14 mouse cellular contexts compared by ENCODE assay signal in the genomic region with DNA sequence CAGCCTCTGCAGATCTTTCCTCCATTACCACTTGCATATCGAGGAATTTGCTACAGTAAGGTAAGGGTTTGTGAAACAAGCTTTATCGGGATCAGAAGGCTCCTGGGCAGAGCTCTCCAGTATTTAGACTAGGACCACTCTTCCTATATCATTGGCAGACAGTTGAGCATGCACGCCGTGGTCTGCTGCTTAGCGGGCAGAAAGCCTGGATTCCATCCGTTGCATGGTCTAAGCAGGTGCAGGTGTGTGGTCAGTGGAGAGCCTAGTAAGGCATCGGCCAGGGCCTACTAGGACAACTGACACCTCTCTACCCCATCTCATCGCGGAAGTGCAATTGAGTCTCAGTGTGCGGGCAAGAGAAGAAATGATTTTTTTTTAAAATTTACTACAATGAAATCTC. TPM values are rescaled to one million over a fixed set of nuclear protein-coding genes. Genes with fewer than 3 reads are reported as not detected.
A peak's percentile ranks its signal among the peaks of the same experiment; 100 is the strongest.
DNase-seq lines count a peak whose midpoint lies in the region; ATAC-seq and TF ChIP-seq lines count a peak whose summit lies in the region.
"Had no signal": no experiment of that assay in that cellular context is flagged by ENCODE, and none has a peak within 500 bp of the region (broad histone marks: within the 10 kb centered on the region; RNA-seq: fewer than 3 reads in every experiment).

No protein-coding gene starts in this region.

- no peak for TF ChIP-seq CTCF in kidney, postnatal 0 days (IDR thresholded peaks at IDR 0.05; ENCODE audit: low read depth)
- TF ChIP-seq CTCF in hindbrain, postnatal 0 days (IDR thresholded peaks at IDR 0.05; ENCODE audit: low read depth) = no peak

- H3K4me3 ChIP-seq in kidney, postnatal 0 days (replicated peaks; ENCODE audit: low read depth, low read length) = peak overlapping the region; percentile 13; the same call in 1 of the 2 replicates
- no peak overlapping the region for H3K4me3 ChIP-seq in forebrain, embryonic 11.5 days (ENCODE audit: low read depth, low read length)
- peak overlapping the region; percentile 10; the same call in 1 of the 2 replicates for H3K4me3 ChIP-seq in hindbrain, postnatal 0 days (ENCODE audit: low read length)
- H3K4me3 ChIP-seq in neural tube, embryonic 15.5 days (replicated peaks) = peak overlapping the region; percentile 8; the same call in 1 of the 2 replicates
- H3K4me3 ChIP-seq: lung, embryonic 15.5 days had no signal

- H3K27me3 ChIP-seq in kidney, postnatal 0 days (ENCODE audit: insufficient read depth, low read length) = no peaks in the 10 kb centered on the region
- peaks cover 68% of the 10 kb centered on the region for H3K27me3 ChIP-seq in forebrain, embryonic 11.5 days (ENCODE audit: control insufficient read depth, insufficient read depth, low read length)
- H3K27me3 ChIP-seq in hindbrain, postnatal 0 days (ENCODE audit: insufficient read depth, low read length) = no peaks in the 10 kb centered on the region
- no peaks in the 10 kb centered on the region for H3K27me3 ChIP-seq in neural tube, embryonic 15.5 days (replicated peaks)
- H3K27me3 ChIP-seq: lung, embryonic 15.5 days had no signal

- no peak for ATAC-seq in kidney, postnatal 0 days (replicated peaks; ENCODE audit: low FRiP score, low read depth)
- peak; percentile 40 for ATAC-seq in forebrain, embryonic 11.5 days (replicated peaks; ENCODE audit: low FRiP score)
- peak; percentile 58; the same call in 1 of the 2 replicates for ATAC-seq in hindbrain, postnatal 0 days
- peak; percentile 72 for ATAC-seq in neural tube, embryonic 15.5 days (ENCODE audit: low FRiP score)

- H3K27ac ChIP-seq in kidney, postnatal 0 days = no peak overlapping the region
- no peak overlapping the region for H3K27ac ChIP-seq in forebrain, embryonic 11.5 days (ENCODE audit: low read depth, low read length)
- H3K27ac ChIP-seq in hindbrain, postnatal 0 days = no peak overlapping the region
- H3K27ac ChIP-seq in neural tube, embryonic 15.5 days (replicated peaks) = peak overlapping the region; percentile 77
- H3K27ac ChIP-seq: lung, embryonic 15.5 days had no signal

- no peak for DNase-seq in kidney, postnatal 0 days (ENCODE audit: low spot score)
- DNase-seq in kidney, postnatal 36 days = no peak
- DNase-seq in forebrain, embryonic 11.5 days (ENCODE audit: low spot score) = no peak
- no peak for DNase-seq in hindbrain, postnatal 0 days (ENCODE audit: low spot score)
- no peak for DNase-seq in urinary bladder, postnatal 36 days (ENCODE audit: low spot score in 2 of 2)
- DNase-seq in adrenal gland, adult (ENCODE audit: inconsistent age in 2 of 2, low spot score in 1 of 2) = no peak
- DNase-seq: adrenal gland, postnatal 14 days; cerebellum, adult 9-11 months; layer of hippocampus, postnatal 36 days had no signal

- no peaks in the 10 kb centered on the region for H3K36me3 ChIP-seq in kidney, postnatal 0 days (ENCODE audit: insufficient read depth, low read length)
- no peaks in the 10 kb centered on the region for H3K36me3 ChIP-seq in forebrain, embryonic 11.5 days (ENCODE audit: control insufficient read depth, insufficient read depth, low read length)
- no peaks in the 10 kb centered on the region for H3K36me3 ChIP-seq in hindbrain, postnatal 0 days (ENCODE audit: insufficient read depth, low read length)
- no peaks in the 10 kb centered on the region for H3K36me3 ChIP-seq in neural tube, embryonic 15.5 days
- H3K36me3 ChIP-seq: G1E; lung, embryonic 15.5 days had no signal

- WGBS in kidney, postnatal 0 days = 17% methylated on average over 10 of the region's 10 CpGs
- WGBS in forebrain, embryonic 11.5 days = 9% methylated on average over 10 of the region's 10 CpGs
- 12% methylated on average over 10 of the region's 10 CpGs for WGBS in hindbrain, postnatal 0 days
- WGBS in neural tube, embryonic 15.5 days = 7% methylated on average over 10 of the region's 10 CpGs

- peaks cover 5% of the 10 kb centered on the region; the same call in 1 of the 2 replicates for H3K4me1 ChIP-seq in kidney, postnatal 0 days (replicated peaks; ENCODE audit: insufficient read depth, low read length)
- peaks cover 10% of the 10 kb centered on the region; the same call in 1 of the 2 replicates for H3K4me1 ChIP-seq in forebrain, embryonic 11.5 days (replicated peaks; ENCODE audit: control insufficient read depth, insufficient read depth, low read length)
- no peaks in the 10 kb centered on the region; the same call in 1 of the 2 replicates for H3K4me1 ChIP-seq in hindbrain, postnatal 0 days (ENCODE audit: insufficient read depth, low read length)
- peaks cover 22% of the 10 kb centered on the region for H3K4me1 ChIP-seq in neural tube, embryonic 15.5 days
- H3K4me1 ChIP-seq: lung, embryonic 15.5 days had no signal

- 0 out of 2 replicates have a peak overlapping the region, but pooled peaks have one; percentile 14 for H3K9ac ChIP-seq in kidney, postnatal 0 days (ENCODE audit: low read depth, low read length)
- no peak overlapping the region for H3K9ac ChIP-seq in forebrain, embryonic 11.5 days (ENCODE audit: low read length)
- 0 out of 2 replicates have a peak overlapping the region, but pooled peaks have one; percentile 9 for H3K9ac ChIP-seq in hindbrain, postnatal 0 days (replicated peaks; ENCODE audit: low read length)
- peak overlapping the region; percentile 14; the same call in 1 of the 2 replicates for H3K9ac ChIP-seq in neural tube, embryonic 15.5 days (replicated peaks)
- H3K9ac ChIP-seq: lung, embryonic 15.5 days had no signal

- H3K9me3 ChIP-seq in kidney, postnatal 0 days (replicated peaks; ENCODE audit: low read length) = no peaks in the 10 kb centered on the region
- H3K9me3 ChIP-seq in forebrain, embryonic 11.5 days (ENCODE audit: control insufficient read depth, low read length) = no peaks in the 10 kb centered on the region
- H3K9me3 ChIP-seq in hindbrain, postnatal 0 days (ENCODE audit: low read length) = no peaks in the 10 kb centered on the region
- H3K9me3 ChIP-seq in neural tube, embryonic 15.5 days (replicated peaks) = no peaks in the 10 kb centered on the region
- H3K9me3 ChIP-seq: lung, embryonic 15.5 days had no signal

- peak overlapping the region; percentile 51 for H3K4me2 ChIP-seq in kidney, postnatal 0 days (ENCODE audit: low read length)
- H3K4me2 ChIP-seq in forebrain, embryonic 11.5 days (ENCODE audit: low read depth, low read length, severe bottlenecking) = peak overlapping the region; percentile 26; the same call in 1 of the 2 replicates
- H3K4me2 ChIP-seq in hindbrain, postnatal 0 days (ENCODE audit: low read depth, low read length) = peak overlapping the region; percentile 42
- H3K4me2 ChIP-seq in neural tube, embryonic 15.5 days = peak overlapping the region; percentile 50
- H3K4me2 ChIP-seq: lung, embryonic 15.5 days had no signal

RNA-seq across cellular contexts. Expression of gene En1, which starts 41.2 kb away (rescaled TPM):
- polyA plus RNA-seq in kidney, postnatal 0 days (2015; fragmentation: Nextera tagmentation; extraction: Ambion mirVana) = not detected in 2 replicates
- 1.1 TPM in 2 replicates for polyA plus RNA-seq in forebrain, embryonic 11.5 days (2014; fragmentation: Nextera tagmentation; extraction: Ambion mirVana)
- 13.0 and 13.2 TPM in 2 replicates for total RNA-seq in hindbrain, postnatal 0 days (2014; rRNA removed)
- 6.3 and 6.9 TPM in 2 replicates for polyA plus RNA-seq in hindbrain, postnatal 0 days (2015; fragmentation: Nextera tagmentation; extraction: Ambion mirVana)
- polyA plus RNA-seq in neural tube, embryonic 15.5 days (2015; fragmentation: Nextera tagmentation; extraction: Ambion mirVana) = 1.0 and 1.2 TPM in 2 replicates
- total RNA-seq: adrenal gland, postnatal 14 days; hematopoietic stem cell, adult 5-6 weeks; layer of hippocampus, postnatal 36 days had no signal
- polyA plus RNA-seq: frontal cortex, adult 2 months; G1E; lung, embryonic 15.5 days had no signal
